Mouse (Mus musculus) left cerebral cortex, adult 9 months (tissue): ENCODE data around the gene Coq10b.
"Not testable (repeated sequence)": the region's sequence is repeated elsewhere in the genome, so short reads cannot be mapped to it uniquely, and the experiment has no call there.

Source experiments
- DNase-seq, 2 experiments: peaks; one replicate each; pipeline ENCODE4 v3.0.0; 2022; ENCODE audit warnings: low spot score in 2 of 2

The Coq10b gene

DNA sequence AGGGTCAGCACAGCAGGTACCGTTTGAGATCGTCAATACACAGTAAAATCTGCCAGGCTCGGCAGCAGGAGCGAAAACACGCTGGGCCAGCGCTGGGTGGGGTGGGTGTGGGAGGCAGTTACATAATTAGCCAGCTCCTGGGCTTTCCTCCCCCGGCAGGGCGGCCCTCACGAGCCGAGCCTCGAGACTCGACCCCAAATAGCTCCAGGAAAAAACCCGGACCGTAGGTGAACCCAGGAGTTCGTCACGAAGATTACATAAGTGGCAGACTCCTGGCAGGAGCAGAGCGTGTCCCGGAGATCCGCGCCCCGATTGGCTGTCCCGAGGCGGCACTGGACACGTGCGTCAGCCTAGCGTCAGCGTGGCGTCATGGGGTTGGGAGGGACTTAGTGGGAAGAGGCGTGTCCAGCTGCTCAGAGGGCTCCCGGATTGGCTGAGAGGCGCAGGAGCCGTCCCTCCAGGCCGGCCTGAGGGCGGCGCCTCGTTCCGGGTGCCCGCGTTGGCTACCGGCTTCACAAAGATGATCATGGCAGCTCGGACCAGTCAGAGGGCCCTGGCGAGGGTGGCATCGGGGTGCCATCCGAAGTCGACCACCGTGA lies at the start of gene Coq10b:
Gene Coq10b, plus strand, starts transcription at position 416 of the 599 bp plus-strand sequence.
- peak; percentile 98 to 99 for DNase-seq

DNA sequence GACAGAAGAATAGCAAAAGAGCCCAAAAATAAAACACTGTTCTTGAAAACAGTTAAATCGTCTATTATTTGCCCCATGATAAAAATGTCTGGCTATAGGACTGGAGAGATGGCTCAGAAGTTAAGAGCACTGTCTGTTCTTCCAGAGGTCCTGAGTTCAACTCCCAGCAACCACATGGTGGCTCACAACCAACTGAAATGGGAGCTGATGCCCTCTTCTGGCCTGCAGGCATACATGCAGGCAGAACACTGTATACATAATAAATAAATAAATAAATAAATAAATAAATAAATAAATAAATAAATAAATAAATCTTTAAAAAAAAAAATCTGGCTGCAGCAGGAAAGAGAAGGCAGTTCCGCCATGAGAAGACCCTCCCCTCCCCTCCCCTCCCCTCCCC lies 44.3 kb upstream of the Coq10b start:
- not testable (repeated sequence) for DNase-seq

DNA sequence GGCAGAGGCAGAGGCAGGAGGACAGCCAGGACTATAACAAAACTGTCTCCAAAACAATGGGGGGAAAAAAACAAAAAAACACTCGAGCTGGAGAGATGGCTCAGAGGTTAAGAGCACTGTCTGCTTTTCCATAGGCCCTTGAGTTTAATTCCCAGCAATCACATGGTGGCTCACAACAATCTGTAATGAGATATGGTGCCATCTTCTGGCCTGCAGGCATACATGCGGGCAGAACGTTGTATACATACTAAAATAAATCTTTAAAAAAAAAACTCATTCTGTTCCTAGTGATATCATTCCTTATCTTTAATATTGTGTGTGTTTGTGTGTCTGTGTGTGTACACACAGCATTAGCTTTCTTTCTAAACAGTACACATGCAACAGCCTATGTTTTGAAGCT lies 40.1 kb upstream of the Coq10b start:
- no peak for DNase-seq

DNA sequence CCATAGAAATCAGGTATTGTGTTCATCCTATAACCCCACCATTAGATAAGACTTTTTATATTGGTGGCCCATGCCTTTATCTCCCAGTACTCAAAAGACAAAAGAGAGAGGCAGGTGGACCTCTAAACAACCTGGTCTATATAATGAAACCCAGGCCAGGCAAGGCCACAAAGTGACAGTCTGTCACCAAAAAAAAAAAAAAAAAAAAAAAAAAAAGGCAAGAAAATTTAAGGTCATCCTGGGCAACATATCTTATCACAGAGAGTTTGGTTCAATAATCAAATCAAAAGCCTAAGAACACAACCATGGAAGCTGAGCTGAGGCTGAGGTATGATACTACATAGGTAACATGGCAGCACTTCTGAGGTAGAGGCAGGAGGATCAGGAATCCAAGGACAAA lies 30.7 kb upstream of the Coq10b start:
- no peak for DNase-seq

GRCm38 (mm10) chr1:55025656-55026430 lies 26.7 kb upstream of the Coq10b start:
- DNase-seq: peak in 1 of 2 experiments; percentile 6

GRCm38 (mm10) chr1:55026444-55027252 lies 25.9 kb upstream of the Coq10b start:
- DNase-seq: no peak

- DNase-seq: peak; percentile 93 to 95
Measured at GRCm38 (mm10) chr1:55027253-55027801, 25.2 kb upstream of the Coq10b start, which contains the start of gene Sf3b1. TSS of gene Sf3b1 (minus strand) at chr1:55027481.

GRCm38 (mm10) chr1:55027966-55028365 lies 24.6 kb upstream of the Coq10b start:
- DNase-seq: no peak

- peak in 1 of 2 experiments; percentile 11 for DNase-seq
Measured at GRCm38 (mm10) chr1:55028512-55029249, 23.9 kb upstream of the Coq10b start.

DNA sequence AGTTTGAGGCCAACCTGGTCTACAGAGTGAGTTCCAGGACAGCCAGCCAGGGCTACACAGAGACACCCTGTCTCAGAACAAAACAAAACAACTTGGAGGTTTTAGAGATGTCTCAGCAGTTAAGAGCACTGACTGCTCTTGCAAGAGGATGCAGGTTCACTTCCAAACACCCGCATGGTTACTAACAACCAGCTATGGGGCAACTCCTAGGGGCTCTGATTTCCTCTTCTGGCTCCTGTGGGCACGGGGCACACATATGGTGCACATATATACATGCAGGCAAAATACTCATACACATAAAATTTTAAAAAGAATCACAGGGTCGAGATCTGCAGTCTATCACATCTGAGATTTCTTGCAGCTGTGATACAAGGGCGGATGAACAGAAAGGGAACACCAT lies 23.1 kb upstream of the Coq10b start:
- no peak for DNase-seq

GRCm38 (mm10) chr1:55031026-55031779 lies 21.4 kb upstream of the Coq10b start:
- DNase-seq: no peak

- no peak for DNase-seq
Measured at GRCm38 (mm10) chr1:55039944-55040343, 12.6 kb upstream of the Coq10b start.

- DNase-seq: no peak
Measured at GRCm38 (mm10) chr1:55041691-55042090, 10.9 kb upstream of the Coq10b start.

- no peak for DNase-seq
Measured at GRCm38 (mm10) chr1:55042246-55042645, 10.3 kb upstream of the Coq10b start.

DNA sequence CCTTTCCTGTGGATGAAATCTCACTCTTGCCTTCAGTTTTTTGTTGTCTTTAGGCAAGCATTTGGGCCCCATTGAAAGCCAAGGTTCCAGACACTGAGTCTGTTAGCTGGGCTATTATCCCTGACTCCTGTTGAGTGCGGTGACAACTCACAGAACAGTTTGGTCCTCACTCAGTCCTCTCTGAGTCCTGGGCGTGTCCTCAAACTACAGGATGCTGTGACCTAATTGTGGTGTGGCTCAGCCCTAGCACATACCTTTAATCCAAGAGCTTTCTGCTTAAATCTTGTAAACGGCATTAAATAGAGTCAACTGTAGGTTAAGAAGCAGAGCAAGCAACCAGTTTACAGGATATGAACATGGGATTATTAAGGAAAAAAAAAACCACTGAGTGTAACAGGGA lies 9.4 kb upstream of the Coq10b start:
- DNase-seq: no peak

DNA sequence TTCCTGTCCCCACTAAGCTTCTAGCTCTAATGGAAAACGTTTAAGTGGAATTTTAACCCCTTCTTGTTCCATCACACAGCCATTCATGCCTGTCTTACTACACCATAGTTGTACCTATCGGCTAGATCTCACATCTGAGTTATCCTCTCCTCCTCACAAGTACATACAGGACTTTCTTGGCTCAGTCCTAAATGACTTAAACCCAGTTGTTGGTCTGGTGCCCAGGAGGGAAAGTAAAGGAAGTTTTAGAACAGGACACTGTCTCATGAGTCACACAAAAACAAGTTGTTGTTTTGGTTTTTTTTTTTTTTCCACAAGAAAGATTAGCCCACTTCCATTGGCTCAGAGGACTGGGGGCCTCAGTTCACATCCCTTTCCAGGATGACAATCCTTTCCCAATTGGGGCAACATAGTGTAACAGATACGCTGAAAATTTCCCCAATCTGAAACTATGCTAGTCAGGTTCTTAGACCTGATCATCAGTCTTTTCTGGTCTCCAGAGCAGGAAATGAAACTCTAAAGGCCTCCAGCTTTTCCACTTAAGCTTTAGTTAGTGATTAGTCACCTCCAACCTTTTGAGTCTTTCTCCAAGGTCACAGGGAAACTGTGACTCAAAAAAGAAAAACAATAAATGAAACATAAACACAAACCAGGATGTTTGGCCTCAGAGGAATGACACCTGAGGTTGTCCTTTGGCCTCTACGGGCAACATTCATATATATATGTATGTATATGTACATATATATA lies 3.6 kb upstream of the Coq10b start:
- DNase-seq: no peak

GRCm38 (mm10) chr1:55051671-55052070 lies 899 bp upstream of the Coq10b start:
- DNase-seq: no peak

DNA sequence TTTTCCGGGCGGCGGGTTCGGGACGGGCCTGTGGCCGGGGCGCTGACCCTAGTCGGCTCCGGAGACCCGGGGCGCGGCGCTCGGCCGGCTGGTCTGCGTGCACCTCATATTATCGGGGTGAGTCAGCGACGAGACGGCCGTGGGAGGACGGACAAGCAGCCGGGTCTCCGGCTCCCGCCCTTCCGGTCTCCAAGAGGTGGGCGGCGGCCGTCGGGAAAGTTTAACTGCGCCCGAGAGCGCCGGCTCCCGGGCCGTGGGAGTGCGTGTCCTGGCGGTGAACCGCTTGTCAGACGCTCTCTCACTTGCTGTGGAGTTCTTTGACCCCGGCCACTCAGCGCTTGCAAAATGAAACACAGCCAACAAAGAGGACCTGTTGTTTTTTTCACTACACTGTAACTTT lies 435 bp downstream of the Coq10b start:
- DNase-seq: no peak

GRCm38 (mm10) chr1:55053596-55053995 lies 1.0 kb downstream of the Coq10b start:
- DNase-seq: no peak
